Mouse (Mus musculus) B cell, adult 2 months (primary cell): ENCODE results near the gene Foxk1.

Source experiments
- DNase-seq, 2 experiments: peaks; one replicate each; pipeline ENCODE4 v3.0.0; 2022

The Foxk1 gene

GRCm38 (mm10) chr5:142421886-142422285 lies 20.6 kb downstream of the Foxk1 start:
- no peak for DNase-seq

GRCm38 (mm10) chr5:142423141-142423540 lies 21.8 kb downstream of the Foxk1 start:
- DNase-seq: no peak

GRCm38 (mm10) chr5:142423701-142424100 lies 22.4 kb downstream of the Foxk1 start:
- no peak for DNase-seq

GRCm38 (mm10) chr5:142424627-142425349 lies 23.5 kb downstream of the Foxk1 start:
- DNase-seq: no peak

- DNase-seq: no peak
Measured at GRCm38 (mm10) chr5:142426476-142426875, 25.2 kb downstream of the Foxk1 start.

GRCm38 (mm10) chr5:142427876-142428275 lies 26.6 kb downstream of the Foxk1 start:
- DNase-seq: no peak

GRCm38 (mm10) chr5:142428691-142429090 lies 27.4 kb downstream of the Foxk1 start:
- DNase-seq: no peak

- DNase-seq: no peak
Measured at GRCm38 (mm10) chr5:142431029-142431428, 29.7 kb downstream of the Foxk1 start.

GRCm38 (mm10) chr5:142431811-142432434 lies 30.6 kb downstream of the Foxk1 start:
- DNase-seq: no peak

GRCm38 (mm10) chr5:142432695-142433094 lies 31.4 kb downstream of the Foxk1 start:
- DNase-seq: no peak

GRCm38 (mm10) chr5:142434052-142434451 lies 32.8 kb downstream of the Foxk1 start:
- DNase-seq: no peak

GRCm38 (mm10) chr5:142435736-142436135 lies 34.4 kb downstream of the Foxk1 start:
- no peak for DNase-seq

- no peak for DNase-seq
Measured at GRCm38 (mm10) chr5:142438380-142438938, 37.2 kb downstream of the Foxk1 start.

GRCm38 (mm10) chr5:142439911-142440432 lies 38.7 kb downstream of the Foxk1 start:
- DNase-seq: peak in 1 of 2 experiments; percentile 17

GRCm38 (mm10) chr5:142440451-142441147 lies 39.3 kb downstream of the Foxk1 start:
- DNase-seq: peak; percentile 73 to 76

- peak; percentile 43 to 53 for DNase-seq
Measured at GRCm38 (mm10) chr5:142441332-142442044, 40.2 kb downstream of the Foxk1 start.

- no peak for DNase-seq
Measured at GRCm38 (mm10) chr5:142442045-142442440, 40.7 kb downstream of the Foxk1 start.

- no peak for DNase-seq
Measured at GRCm38 (mm10) chr5:142443514-142443913, 42.2 kb downstream of the Foxk1 start.

GRCm38 (mm10) chr5:142443994-142444393 lies 42.7 kb downstream of the Foxk1 start:
- no peak for DNase-seq

GRCm38 (mm10) chr5:142444791-142445531 lies 43.7 kb downstream of the Foxk1 start:
- DNase-seq: no peak

GRCm38 (mm10) chr5:142445709-142446108 lies 44.4 kb downstream of the Foxk1 start:
- DNase-seq: no peak

GRCm38 (mm10) chr5:142448076-142448475 lies 46.8 kb downstream of the Foxk1 start:
- peak; percentile 93 to 95 for DNase-seq
